Mouse (Mus musculus) ES-Bruce4 (cell line): Measurements from ENCODE around the gene Cd101. TPM values are rescaled to one million over a fixed set of nuclear protein-coding genes. Genes with fewer than 3 reads are reported as not detected.
A peak's percentile ranks its signal among the peaks of the same experiment; 100 is the strongest.

Experiments used
- H3K27ac ChIP-seq: 2 replicates; pipeline ENCODE4 v1.5.1; 2012; ENCODE audit warnings: low read length, inconsistent platforms; ENCODE audit not compliant: insufficient read depth
- H3K27me3 ChIP-seq: 2 replicates; pipeline ENCODE4 v1.6.1; 2012; ENCODE audit warnings: mild to moderate bottlenecking, low read length, inconsistent platforms; ENCODE audit not compliant: control insufficient read depth, poor library complexity, insufficient read depth, severe bottlenecking
- H3K36me3 ChIP-seq: 2 replicates; pipeline ENCODE4 v1.6.1; 2012; ENCODE audit warnings: inconsistent platforms, mild to moderate bottlenecking, low read length, moderate library complexity; ENCODE audit not compliant: control insufficient read depth, poor library complexity, insufficient read depth, severe bottlenecking
- H3K4me1 ChIP-seq: one replicate; pipeline ENCODE4 v1.8.1; 2011; ENCODE audit warnings: low read length; ENCODE audit not compliant: control insufficient read depth, insufficient read depth
- H3K4me3 ChIP-seq: 2 replicates; pipeline ENCODE4 v1.5.1; 2011; ENCODE audit warnings: low read depth, mild to moderate bottlenecking, low read length
- H3K9ac ChIP-seq: 2 replicates; pipeline ENCODE4 v1.6.1; 2012; ENCODE audit warnings: low read depth, mild to moderate bottlenecking, inconsistent platforms; ENCODE audit not compliant: poor library complexity, severe bottlenecking
- H3K9me3 ChIP-seq: replicated peaks from 2 replicates; pipeline ENCODE4 v1.6.1; 2012; ENCODE audit warnings: mild to moderate bottlenecking, low read length, inconsistent platforms; ENCODE audit not compliant: control insufficient read depth, poor library complexity, insufficient read depth, severe bottlenecking
- CTCF ChIP-seq: IDR thresholded peaks from one replicate; pipeline ENCODE4 v1.8.1; 2011; ENCODE audit warnings: low read depth, low read length
- EP300 ChIP-seq: IDR thresholded peaks from 2 replicates; pipeline ENCODE4 v1.6.1; 2011; ENCODE audit warnings: low read depth, low read length; ENCODE audit not compliant: insufficient read depth
- POLR2A ChIP-seq: IDR thresholded peaks from one replicate; pipeline ENCODE4 v1.8.1; 2011; ENCODE audit warnings: low read length; ENCODE audit not compliant: insufficient read depth
- polyA plus RNA-seq: library from polyadenylated mRNA; stranded (reverse); fragments of >200 nt; gene quantifications from 2 replicates; pipeline ENCODE4 v1.2.4, GENCODE M21; 2011; ENCODE audit warnings: low read depth; ENCODE audit not compliant: missing spikeins, insufficient read depth, insufficient read length

The Cd101 gene
- polyA plus RNA-seq, 1 experiment, result not detected

GRCm38 (mm10) chr3:101048781-101049180 lies 19.4 kb upstream of the Cd101 start:
- H3K9me3 ChIP-seq, result no peaks in the 10 kb centered on the region
- TF ChIP-seq CTCF, result no peak
- TF ChIP-seq EP300, result no peak
- no peak for TF ChIP-seq POLR2A
- peaks cover 6% of the 10 kb centered on the region; the same call in 1 of the 2 replicates for H3K36me3 ChIP-seq
- no peak overlapping the region for H3K4me3 ChIP-seq
- H3K27me3 ChIP-seq, result no peaks in the 10 kb centered on the region
- peaks cover 14% of the 10 kb centered on the region for H3K4me1 ChIP-seq
- peak overlapping the region; percentile 30; the same call in 1 of the 2 replicates for H3K27ac ChIP-seq
- no peak overlapping the region for H3K9ac ChIP-seq

- H3K9me3 ChIP-seq, result no peaks in the 10 kb centered on the region
- no peaks in the 10 kb centered on the region for H3K27me3 ChIP-seq
- no peak overlapping the region for H3K9ac ChIP-seq
- no peak overlapping the region for H3K4me3 ChIP-seq
- TF ChIP-seq POLR2A, result no peak
- no peak for TF ChIP-seq EP300
- TF ChIP-seq CTCF, result no peak
- no peak overlapping the region for H3K27ac ChIP-seq
- H3K4me1 ChIP-seq, result peaks cover 14% of the 10 kb centered on the region
- peaks cover 6% of the 10 kb centered on the region; the same call in 1 of the 2 replicates for H3K36me3 ChIP-seq
Observed at GRCm38 (mm10) chr3:101047586-101048275, 18.4 kb upstream of the Cd101 start.

- Histone ChIP-seq H3K27ac (no peak overlapping the region; the same call in 1 of the 2 replicates), H3K4me1 (peaks cover 15% of the 10 kb centered on the region), H3K36me3 (peaks cover 7% of the 10 kb centered on the region; the same call in 1 of the 2 replicates), H3K4me3 (no peak overlapping the region), H3K27me3 (no peaks in the 10 kb centered on the region), H3K9me3 (no peaks in the 10 kb centered on the region), H3K9ac (no peak overlapping the region)
- TF ChIP-seq CTCF (no peak), POLR2A (no peak), EP300 (no peak)
Observed at GRCm38 (mm10) chr3:101045431-101045830, 16.1 kb upstream of the Cd101 start.

DNA sequence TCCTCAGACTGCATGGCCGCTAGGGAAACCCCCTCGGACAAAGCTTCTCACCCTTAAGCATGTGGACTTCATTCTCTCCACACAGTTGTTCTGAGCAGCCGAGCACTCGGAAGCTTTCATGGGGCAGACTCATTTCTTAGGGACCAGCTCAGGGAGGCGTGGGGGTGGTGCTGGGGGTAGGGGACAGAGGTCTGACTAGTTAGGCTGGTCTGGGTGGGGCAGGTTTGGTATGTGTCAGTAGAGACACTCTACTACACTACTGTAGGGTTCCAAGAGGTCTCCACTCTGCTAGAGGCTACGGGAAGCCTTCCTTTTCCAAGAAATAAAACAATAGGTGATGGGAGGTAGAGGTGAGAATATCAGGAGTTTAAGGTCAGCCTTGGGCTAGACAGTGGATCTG lies 15.3 kb upstream of the Cd101 start:
- TF ChIP-seq EP300 (peak; percentile 71; the same call in 1 of the 2 replicates), CTCF (no peak)
- Histone ChIP-seq H3K9ac (no peak overlapping the region), H3K27me3 (no peaks in the 10 kb centered on the region), H3K9me3 (no peaks in the 10 kb centered on the region), H3K4me1 (peaks cover 15% of the 10 kb centered on the region), H3K36me3 (peaks cover 2% of the 10 kb centered on the region; the same call in 1 of the 2 replicates), H3K4me3 (no peak overlapping the region), H3K27ac (peak overlapping the region; percentile 10; the same call in 1 of the 2 replicates)

- peaks cover 2% of the 10 kb centered on the region; the same call in 1 of the 2 replicates for H3K36me3 ChIP-seq
- H3K27me3 ChIP-seq, result no peaks in the 10 kb centered on the region
- H3K4me3 ChIP-seq, result no peak overlapping the region
- no peak for TF ChIP-seq POLR2A
- TF ChIP-seq EP300, result no peak
- no peak for TF ChIP-seq CTCF
- H3K9me3 ChIP-seq, result no peaks in the 10 kb centered on the region
- H3K4me1 ChIP-seq, result peaks cover 8% of the 10 kb centered on the region
- H3K27ac ChIP-seq, result no peak overlapping the region
- no peak overlapping the region for H3K9ac ChIP-seq
Observed at GRCm38 (mm10) chr3:101041997-101042396, 12.6 kb upstream of the Cd101 start.

DNA sequence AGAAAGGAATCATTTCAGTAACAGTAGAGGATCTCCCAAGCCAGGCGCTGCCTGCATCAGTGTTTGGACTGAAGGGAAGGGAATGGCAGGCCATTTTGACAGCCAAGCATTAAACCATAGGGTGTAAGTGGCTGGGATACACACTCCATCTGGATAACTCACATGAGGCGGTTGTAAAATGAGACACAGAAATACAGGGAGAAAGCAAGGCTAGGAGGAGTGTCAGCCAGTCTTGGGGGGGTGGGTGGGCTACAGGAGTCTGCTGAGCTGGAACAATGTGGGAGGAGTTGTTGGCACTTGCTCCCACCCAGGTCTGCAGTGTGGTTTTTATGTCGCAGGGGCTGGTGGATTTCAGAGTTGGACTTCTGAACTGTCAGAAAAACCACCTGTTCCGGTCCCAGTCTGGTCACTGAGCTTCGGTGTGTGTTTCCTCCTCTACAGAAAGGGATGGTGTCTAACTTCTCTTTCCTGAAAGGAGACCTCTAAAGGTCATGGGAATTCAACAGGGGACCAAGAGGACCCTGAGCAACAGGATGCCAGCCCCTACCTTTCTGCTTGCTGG lies 8.7 kb upstream of the Cd101 start:
- Histone ChIP-seq H3K4me1 (peaks cover 2% of the 10 kb centered on the region), H3K9me3 (no peaks in the 10 kb centered on the region), H3K4me3 (no peak overlapping the region), H3K27ac (no peak overlapping the region), H3K9ac (no peak overlapping the region), H3K36me3 (peaks cover 2% of the 10 kb centered on the region; the same call in 1 of the 2 replicates), H3K27me3 (no peaks in the 10 kb centered on the region)
- TF ChIP-seq POLR2A (no peak), CTCF (no peak), EP300 (no peak)
